Mouse (Mus musculus): ENCODE measurements around the gene Mb21d2.

DNA sequence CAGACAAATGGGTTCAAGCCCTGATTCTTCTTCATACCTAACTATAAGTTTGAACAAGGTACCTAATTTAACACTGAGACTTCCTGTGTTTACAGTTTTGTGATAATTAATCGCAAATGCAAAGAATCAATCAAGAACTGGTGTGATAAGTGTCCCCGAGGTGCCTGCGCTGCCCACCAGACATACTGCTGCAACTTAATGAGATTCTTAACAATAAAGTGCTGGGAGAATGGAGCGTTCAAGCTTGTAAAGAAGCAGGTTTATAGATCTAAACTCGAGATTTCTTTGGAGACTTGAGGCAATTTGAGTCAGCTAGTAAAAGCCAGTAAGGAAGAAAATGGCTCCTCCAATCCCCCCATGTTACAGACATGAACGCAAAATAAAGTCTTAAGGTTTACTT, 107.7 kb downstream of the Mb21d2 start:
- TF ChIP-seq POLR2A (IDR thresholded peaks at IDR 0.05; ENCODE audit: extremely low read depth, insufficient read depth, low read length) (no peak), CTCF (IDR thresholded peaks at IDR 0.05; ENCODE audit: extremely low read depth, insufficient read depth, low read length) (no peak)

Measured in cortical plate, adult 2 months (tissue).